Mouse (Mus musculus): Measurements from ENCODE around the gene Dock9. TPM values are rescaled to one million over a fixed set of nuclear protein-coding genes. Genes with fewer than 3 reads are reported as not detected.

Gene Dock9
- polyA plus RNA-seq, 1 experiment = 2.8 TPM

GRCm38 (mm10) chr14:121780942-121781531 lies 16.6 kb downstream of the Dock9 start:
- Histone ChIP-seq H3K79me2 (ENCODE audit: control insufficient read depth, insufficient read depth) (no peaks in the 10 kb centered on the region), H3K36me3 (ENCODE audit: control insufficient read depth, insufficient read depth) (no peaks in the 10 kb centered on the region), H3K4me2 (ENCODE audit: low read depth) (no peak overlapping the region), H3ac (ENCODE audit: control insufficient read depth, insufficient read length) (no peak overlapping the region), H3K4me3 (no peak overlapping the region), H3K27me3 (ENCODE audit: control insufficient read depth, insufficient read depth, insufficient read length) (no peaks in the 10 kb centered on the region)
- no peak for TF ChIP-seq CEBPB (IDR thresholded peaks at IDR 0.05; ENCODE audit: insufficient read depth, poor library complexity, severe bottlenecking)
- TF ChIP-seq POLR2AphosphoS2 (IDR thresholded peaks at IDR 0.05; ENCODE audit: insufficient read length, low read depth) = no peak
- TF ChIP-seq SRF (IDR thresholded peaks at IDR 0.05; ENCODE audit: control insufficient read depth, insufficient read length, low read depth) = no peak
- TF ChIP-seq MAX (IDR thresholded peaks at IDR 0.05; ENCODE audit: low read depth) = no peak
- no peak for TF ChIP-seq USF1 (IDR thresholded peaks at IDR 0.05; ENCODE audit: low read depth)
- TF ChIP-seq MYOG (IDR thresholded peaks at IDR 0.05; ENCODE audit: control insufficient read depth in 1 of 3, insufficient read depth in 1 of 3, insufficient read length in 2 of 3, low read depth in 2 of 3) = no peak
- TF ChIP-seq MYOD1 (IDR thresholded peaks at IDR 0.05; ENCODE audit: control insufficient read depth in 1 of 3, insufficient read length in 2 of 3, low read depth in 2 of 3) = no peak
- no peak for TF ChIP-seq TCF12 (IDR thresholded peaks at IDR 0.05; ENCODE audit: insufficient read depth, poor library complexity, severe bottlenecking)
- TF ChIP-seq E2F4 (IDR thresholded peaks at IDR 0.05; ENCODE audit: insufficient read depth) = no peak
- no peak for TF ChIP-seq TCF3 (IDR thresholded peaks at IDR 0.05; ENCODE audit: insufficient read length, low read depth)
- no peak for TF ChIP-seq REST (IDR thresholded peaks at IDR 0.05; ENCODE audit: insufficient read depth, insufficient read length)
- TF ChIP-seq POLR2A (IDR thresholded peaks at IDR 0.05; ENCODE audit: insufficient read length, low read depth) = no peak

GRCm38 (mm10) chr14:121780144-121780913 lies 17.3 kb downstream of the Dock9 start:
- Histone ChIP-seq H3K4me2 (ENCODE audit: low read depth) (no peak overlapping the region), H3K36me3 (ENCODE audit: control insufficient read depth, insufficient read depth) (no peaks in the 10 kb centered on the region), H3ac (ENCODE audit: control insufficient read depth, insufficient read length) (no peak overlapping the region), H3K27me3 (ENCODE audit: control insufficient read depth, insufficient read depth, insufficient read length) (no peaks in the 10 kb centered on the region), H3K79me2 (ENCODE audit: control insufficient read depth, insufficient read depth) (no peaks in the 10 kb centered on the region), H3K4me3 (no peak overlapping the region)
- TF ChIP-seq USF1 (IDR thresholded peaks at IDR 0.05; ENCODE audit: low read depth) = no peak
- no peak for TF ChIP-seq TCF3 (IDR thresholded peaks at IDR 0.05; ENCODE audit: insufficient read length, low read depth)

DNA sequence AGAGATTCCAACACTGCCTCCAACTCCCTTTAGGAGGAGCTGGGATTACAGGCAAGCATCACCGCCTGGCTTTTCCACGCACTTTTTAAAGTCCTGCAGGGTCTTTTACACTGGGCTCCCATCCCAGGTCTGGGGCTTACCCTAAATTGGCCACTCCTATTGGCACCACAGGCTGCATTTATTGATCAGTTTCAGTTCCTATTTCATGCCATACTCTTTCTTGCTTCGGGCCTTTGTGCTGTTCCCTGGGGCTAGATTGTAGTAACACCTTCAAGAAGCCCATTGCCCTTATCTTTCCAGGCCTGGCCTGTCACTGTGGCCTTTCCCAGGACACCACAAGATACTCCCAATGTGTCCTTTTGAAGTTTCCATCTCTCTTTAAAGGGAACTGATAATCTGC lies 18.0 kb downstream of the Dock9 start:
- Histone ChIP-seq H3K4me3 (no peak overlapping the region), H3ac (ENCODE audit: control insufficient read depth, insufficient read length) (no peak overlapping the region), H3K79me2 (ENCODE audit: control insufficient read depth, insufficient read depth) (no peaks in the 10 kb centered on the region), H3K27me3 (ENCODE audit: control insufficient read depth, insufficient read depth, insufficient read length) (no peaks in the 10 kb centered on the region), H3K36me3 (ENCODE audit: control insufficient read depth, insufficient read depth) (no peaks in the 10 kb centered on the region), H3K4me2 (ENCODE audit: low read depth) (no peak overlapping the region)
- TF ChIP-seq POLR2A (IDR thresholded peaks at IDR 0.05; ENCODE audit: insufficient read length, low read depth) (no peak), USF1 (IDR thresholded peaks at IDR 0.05; ENCODE audit: low read depth) (no peak)

GRCm38 (mm10) chr14:121777279-121777831 lies 20.3 kb downstream of the Dock9 start:
- H3K79me2 ChIP-seq (ENCODE audit: control insufficient read depth, insufficient read depth) = no peaks in the 10 kb centered on the region
- TF ChIP-seq E2F4 (IDR thresholded peaks at IDR 0.05; ENCODE audit: insufficient read depth) (no peak), POLR2AphosphoS2 (IDR thresholded peaks at IDR 0.05; ENCODE audit: insufficient read length, low read depth) (no peak), POLR2A (IDR thresholded peaks at IDR 0.05; ENCODE audit: insufficient read length, low read depth) (no peak), MAX (IDR thresholded peaks at IDR 0.05; ENCODE audit: low read depth) (no peak), TCF3 (IDR thresholded peaks at IDR 0.05; ENCODE audit: insufficient read length, low read depth) (no peak), SRF (IDR thresholded peaks at IDR 0.05; ENCODE audit: control insufficient read depth, insufficient read length, low read depth) (no peak), REST (IDR thresholded peaks at IDR 0.05; ENCODE audit: insufficient read depth, insufficient read length) (no peak), USF1 (IDR thresholded peaks at IDR 0.05; ENCODE audit: low read depth) (no peak), TCF12 (IDR thresholded peaks at IDR 0.05; ENCODE audit: insufficient read depth, poor library complexity, severe bottlenecking) (no peak), CEBPB (IDR thresholded peaks at IDR 0.05; ENCODE audit: insufficient read depth, poor library complexity, severe bottlenecking) (no peak), MYOD1 (IDR thresholded peaks at IDR 0.05; ENCODE audit: control insufficient read depth in 1 of 3, insufficient read length in 2 of 3, low read depth in 2 of 3) (no peak), MYOG (IDR thresholded peaks at IDR 0.05; ENCODE audit: control insufficient read depth in 1 of 3, insufficient read depth in 1 of 3, insufficient read length in 2 of 3, low read depth in 2 of 3) (no peak)

DNA sequence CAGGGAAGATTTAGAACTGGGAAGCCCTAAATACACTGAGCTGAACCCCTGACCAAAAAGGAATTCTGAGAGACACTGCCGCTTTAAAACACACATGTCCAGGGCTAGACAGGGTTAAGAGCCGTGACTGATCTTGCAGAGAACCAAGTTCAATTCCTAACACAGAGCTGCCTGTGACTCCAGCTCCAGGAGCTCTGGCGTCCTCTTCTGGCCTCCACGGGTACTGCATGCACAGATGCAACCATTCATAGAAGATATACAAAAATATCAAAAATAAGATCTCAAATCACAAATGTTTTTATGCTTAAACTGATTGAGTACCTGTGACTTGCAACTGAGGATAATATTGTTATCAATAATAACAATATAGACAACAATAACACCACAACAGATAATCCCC lies 20.9 kb downstream of the Dock9 start:
- no peak overlapping the region for H3ac ChIP-seq (ENCODE audit: control insufficient read depth, insufficient read length)
- no peak overlapping the region for H3K4me2 ChIP-seq (ENCODE audit: low read depth)
- H3K4me3 ChIP-seq = no peak overlapping the region
- TF ChIP-seq POLR2AphosphoS2 (IDR thresholded peaks at IDR 0.05; ENCODE audit: insufficient read length, low read depth) (no peak), USF1 (IDR thresholded peaks at IDR 0.05; ENCODE audit: low read depth) (no peak), SRF (IDR thresholded peaks at IDR 0.05; ENCODE audit: control insufficient read depth, insufficient read length, low read depth) (no peak), MYOG (IDR thresholded peaks at IDR 0.05; ENCODE audit: control insufficient read depth in 1 of 3, insufficient read depth in 1 of 3, insufficient read length in 2 of 3, low read depth in 2 of 3) (no peak), CEBPB (IDR thresholded peaks at IDR 0.05; ENCODE audit: insufficient read depth, poor library complexity, severe bottlenecking) (no peak), POLR2A (IDR thresholded peaks at IDR 0.05; ENCODE audit: insufficient read length, low read depth) (no peak), TCF12 (IDR thresholded peaks at IDR 0.05; ENCODE audit: insufficient read depth, poor library complexity, severe bottlenecking) (no peak), E2F4 (IDR thresholded peaks at IDR 0.05; ENCODE audit: insufficient read depth) (no peak), REST (IDR thresholded peaks at IDR 0.05; ENCODE audit: insufficient read depth, insufficient read length) (no peak), TCF3 (IDR thresholded peaks at IDR 0.05; ENCODE audit: insufficient read length, low read depth) (no peak)
- H3K79me2 ChIP-seq (ENCODE audit: control insufficient read depth, insufficient read depth) = no peaks in the 10 kb centered on the region
- H3K27me3 ChIP-seq (ENCODE audit: control insufficient read depth, insufficient read depth, insufficient read length) = no peaks in the 10 kb centered on the region
- no peaks in the 10 kb centered on the region for H3K36me3 ChIP-seq (ENCODE audit: control insufficient read depth, insufficient read depth)

More at GRCm38 (mm10) chr14:121777279-121777831, 20.3 kb downstream of the Dock9 start:
- Histone ChIP-seq H3ac (ENCODE audit: control insufficient read depth, insufficient read length) (no peak overlapping the region), H3K27me3 (ENCODE audit: control insufficient read depth, insufficient read depth, insufficient read length) (no peaks in the 10 kb centered on the region), H3K4me2 (ENCODE audit: low read depth) (no peak overlapping the region), H3K36me3 (ENCODE audit: control insufficient read depth, insufficient read depth) (no peaks in the 10 kb centered on the region), H3K4me3 (no peak overlapping the region)

Data from myocyte (in vitro differentiated cells).